Mouse (Mus musculus): ENCODE measurements at regions not wholly inside any gene's neighbourhood (a gene's known extent, or its start where the extent isn't known, plus 50 kb on each side); places are given as distances from the start of the nearest gene placed in this dataset.

- no peaks in the 10 kb centered on the region for H3K4me1 ChIP-seq
- DNase-seq (ENCODE audit: low spot score), result no peak
- no peak overlapping the region for H3K4me3 ChIP-seq
- 70% methylated on average over 5 of the region's 5 CpGs for WGBS
- H3K36me3 ChIP-seq, result no peaks in the 10 kb centered on the region
- H3K27me3 ChIP-seq (ENCODE audit: insufficient read depth, poor library complexity, severe bottlenecking), result no peaks in the 10 kb centered on the region
- no peak overlapping the region for H3K27ac ChIP-seq
- no peaks in the 10 kb centered on the region for H3K9me3 ChIP-seq
These were observed 81.4 kb upstream of the Slc24a3 start for GRCm38 (mm10) chr2:145086118-145086517.

GRCm38 (mm10) chr2:145103295-145103694, 64.3 kb upstream of the Slc24a3 start:
- H3K4me1 ChIP-seq, result no peaks in the 10 kb centered on the region
- WGBS, result 78% methylated on average over 2 of the region's 2 CpGs
- no peaks in the 10 kb centered on the region for H3K9me3 ChIP-seq
- H3K27ac ChIP-seq, result no peak overlapping the region
- H3K27me3 ChIP-seq (ENCODE audit: insufficient read depth, poor library complexity, severe bottlenecking), result no peaks in the 10 kb centered on the region
- no peaks in the 10 kb centered on the region for H3K36me3 ChIP-seq
- DNase-seq (ENCODE audit: low spot score), result no peak
- no peak overlapping the region for H3K4me3 ChIP-seq

- no peak overlapping the region for H3K27ac ChIP-seq
- DNase-seq (ENCODE audit: low spot score), result no peak
- 62% methylated on average over 1 of the region's 1 CpGs for WGBS
These were observed 55.9 kb upstream of the Slc24a3 start for GRCm38 (mm10) chr2:145111615-145112014.

GRCm38 (mm10) chr2:145115043-145115442, 52.5 kb upstream of the Slc24a3 start:
- Histone ChIP-seq H3K4me1 (no peaks in the 10 kb centered on the region), H3K9me3 (no peaks in the 10 kb centered on the region), H3K27me3 (ENCODE audit: insufficient read depth, poor library complexity, severe bottlenecking) (no peaks in the 10 kb centered on the region), H3K27ac (no peak overlapping the region), H3K4me3 (no peak overlapping the region), H3K36me3 (no peaks in the 10 kb centered on the region)
- no peak for DNase-seq (ENCODE audit: low spot score)
- 86% methylated on average over 3 of the region's 3 CpGs for WGBS

More at GRCm38 (mm10) chr2:145111615-145112014, 55.9 kb upstream of the Slc24a3 start:
- no peaks in the 10 kb centered on the region for H3K27me3 ChIP-seq (ENCODE audit: insufficient read depth, poor library complexity, severe bottlenecking)
- no peak overlapping the region for H3K4me3 ChIP-seq
- H3K9me3 ChIP-seq, result no peaks in the 10 kb centered on the region
- no peaks in the 10 kb centered on the region for H3K4me1 ChIP-seq
- no peaks in the 10 kb centered on the region for H3K36me3 ChIP-seq
